Comparison of ENCODE assay signal across 8 mouse cellular contexts in the genomic region with DNA sequence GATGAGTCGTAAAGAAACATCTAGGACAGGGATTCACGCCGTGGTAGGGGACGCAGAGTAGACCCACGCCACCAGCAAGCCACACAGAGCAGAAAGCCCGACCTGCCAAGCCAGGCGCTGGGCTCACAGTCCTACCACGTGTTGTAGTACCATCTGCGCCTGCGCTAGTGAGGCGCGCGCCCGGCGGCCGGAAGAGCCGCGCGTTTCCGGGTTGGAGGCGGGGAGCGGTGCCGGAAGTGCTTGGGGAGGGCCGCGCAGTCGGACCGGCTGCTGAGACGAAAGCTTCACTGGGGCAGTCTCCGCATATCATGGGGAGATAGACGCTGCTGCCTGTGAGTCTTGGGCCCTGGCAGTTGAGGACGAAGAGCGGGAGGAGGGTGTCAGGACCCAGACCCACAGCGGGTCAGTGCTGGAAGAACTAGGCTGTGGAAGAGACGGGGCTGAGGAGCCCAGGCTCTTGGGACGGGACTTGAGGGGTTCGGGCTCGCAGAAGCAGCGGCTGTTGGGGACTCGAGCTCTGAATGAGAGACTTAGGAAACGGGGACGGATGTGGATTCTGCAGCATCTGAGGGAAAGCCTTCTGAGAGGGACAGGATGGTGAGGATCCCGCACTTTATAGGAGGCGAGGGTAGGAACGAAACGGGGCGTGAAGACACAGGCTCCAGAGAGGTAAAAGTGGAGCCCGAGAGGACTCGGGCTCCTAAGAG. TPM values are rescaled to one million over a fixed set of nuclear protein-coding genes. Genes with fewer than 3 reads are reported as not detected.
DNase-seq lines count a peak whose midpoint lies in the region; ATAC-seq lines count a peak whose summit lies in the region.

A gene (plus strand): TSS at position 220 of the 707 bp plus-strand sequence.

- H3K9ac ChIP-seq in hindbrain, embryonic 14.5 days = peak within 1 kb of the TSS; percentile 88

- no peaks in the 10 kb centered on the region for H3K9me3 ChIP-seq in hindbrain, embryonic 14.5 days (ENCODE audit: control insufficient read depth, low read length)

- no peaks in the 10 kb centered on the region for H3K27me3 ChIP-seq in hindbrain, embryonic 14.5 days (ENCODE audit: control insufficient read depth, insufficient read depth, low read length)

- peaks cover 11% of the 10 kb centered on the region for H3K4me1 ChIP-seq in hindbrain, embryonic 14.5 days (replicated peaks; ENCODE audit: control insufficient read depth, insufficient read depth, low read length)

- under 1% methylated on average over 48 of the region's 48 CpGs for WGBS in hindbrain, embryonic 14.5 days

- H3K36me3 ChIP-seq in hindbrain, embryonic 14.5 days (replicated peaks; ENCODE audit: control insufficient read depth, insufficient read depth) = no peaks in the 10 kb centered on the region

- peak within 1 kb of the TSS; percentile 89 for H3K4me3 ChIP-seq in hindbrain, embryonic 14.5 days (replicated peaks; ENCODE audit: low read length)

- ATAC-seq in hindbrain, embryonic 14.5 days (ENCODE audit: low FRiP score) = peak; percentile 92

- H3K4me2 ChIP-seq in hindbrain, embryonic 14.5 days (replicated peaks) = peak within 1 kb of the TSS; percentile 87

- peak within 1 kb of the TSS; percentile 91 for H3K27ac ChIP-seq in hindbrain, embryonic 14.5 days

- DNase-seq in NIH3T3 (ENCODE audit: low read depth) = peak; percentile 96
- peak; percentile 94 to 96 for DNase-seq in cerebellum, postnatal 10 days
- DNase-seq in frontal cortex, postnatal 14 days (ENCODE audit: low spot score in 2 of 2) = peak; percentile 85 to 86
- DNase-seq in hindbrain, embryonic 14.5 days (ENCODE audit: low spot score) = peak; percentile 97
- DNase-seq in layer of hippocampus, postnatal 36 days = peak; percentile 92
- DNase-seq in lung, postnatal 36 days = peak; percentile 93
- peak; percentile 96 for DNase-seq in retina, postnatal 1 day
- DNase-seq in urinary bladder, adult 18-20 months (ENCODE audit: low spot score in 2 of 2) = peak; percentile 87 to 89

RNA-seq across cellular contexts. Expression of the gene that starts here (rescaled TPM):
- polyA plus RNA-seq in hindbrain, embryonic 14.5 days (2014; fragmentation: Nextera tagmentation; extraction: Ambion mirVana) = 38.0 and 40.8 TPM in 2 replicates
- 10 to 100 TPM; 23.6 to 23.7 TPM for total RNA-seq in layer of hippocampus, postnatal 36 days (2021)

Comparison
In these comparisons a context has a peak if more than half of its experiments do, and no peak if none do; other contexts are left out.
1. Peak in every context shown above with its lines: DNase-seq, ATAC-seq, H3K4me3 ChIP-seq and H3K27ac ChIP-seq.